Mouse (Mus musculus) C2C12 (cell line): ENCODE results near the gene Angptl6. TPM values are rescaled to one million over a fixed set of nuclear protein-coding genes. Genes with fewer than 3 reads are reported as not detected.

Experiments
- H3K27me3 ChIP-seq: one replicate; pipeline ENCODE4 v1.6.1; 2011; ENCODE audit not compliant: control insufficient read depth, insufficient read depth, insufficient read length
- H3K36me3 ChIP-seq: one replicate; pipeline ENCODE4 v1.6.1; 2011; ENCODE audit not compliant: control insufficient read depth, insufficient read depth
- H3K4me3 ChIP-seq: one replicate; pipeline ENCODE4 v1.5.1; 2011; ENCODE audit warnings: mild to moderate bottlenecking, control low read depth; ENCODE audit not compliant: poor library complexity, insufficient read depth, severe bottlenecking
- H3K79me2 ChIP-seq: one replicate; pipeline ENCODE4 v1.6.1; 2011; ENCODE audit not compliant: control insufficient read depth, insufficient read depth
- H3K79me3 ChIP-seq: one replicate; pipeline ENCODE4 v1.6.1; 2011; ENCODE audit warnings: low read depth, control low read depth
- H3ac ChIP-seq: one replicate; pipeline ENCODE3; 2011; ENCODE audit warnings: low read depth; ENCODE audit not compliant: control insufficient read depth, insufficient read length
- CEBPB ChIP-seq: IDR thresholded peaks from one replicate; pipeline ENCODE4 v1.6.1; 2011; ENCODE audit warnings: low read depth, mild to moderate bottlenecking, control low read depth, moderate library complexity
- CTCF ChIP-seq: IDR thresholded peaks from one replicate; pipeline ENCODE4 v1.5.1; 2011; ENCODE audit not compliant: control insufficient read depth, insufficient read depth, insufficient read length
- FOSL1 ChIP-seq: IDR thresholded peaks from one replicate; pipeline ENCODE4 v1.8.0; 2011; ENCODE audit warnings: mild to moderate bottlenecking, low read length; ENCODE audit not compliant: poor library complexity, insufficient read depth, severe bottlenecking
- MAX ChIP-seq: IDR thresholded peaks from one replicate; pipeline ENCODE4 v1.6.1; 2011; ENCODE audit warnings: mild to moderate bottlenecking, control low read depth
- MYOD1 ChIP-seq: IDR thresholded peaks from one replicate; pipeline ENCODE4 v1.6.1; 2011; ENCODE audit warnings: low read depth; ENCODE audit not compliant: control insufficient read depth, insufficient read length
- MYOG ChIP-seq: IDR thresholded peaks from one replicate; pipeline ENCODE4 v1.6.1; 2011; ENCODE audit not compliant: control insufficient read depth, insufficient read length; ENCODE audit errors: extremely low read depth
- USF1 ChIP-seq: IDR thresholded peaks from one replicate; pipeline ENCODE4 v1.6.1; 2011; ENCODE audit warnings: low read depth, mild to moderate bottlenecking, control low read depth, moderate library complexity
- polyA plus RNA-seq: library from polyadenylated mRNA; unstranded; fragments of >200 nt; fragmentation: generic; extraction: Trizol; gene quantifications from one replicate; pipeline ENCODE4 v1.2.1, GENCODE M21; 2012; ENCODE audit warnings: missing spikeins

Angptl6 gene
- polyA plus RNA-seq, 1 experiment: 0.92 TPM

- H3K36me3 ChIP-seq: peaks cover 52% of the 10 kb centered on the region
- no peaks in the 10 kb centered on the region for H3K27me3 ChIP-seq
- peak overlapping the region; percentile 34 for H3ac ChIP-seq
- peak overlapping the region; percentile 90 for H3K4me3 ChIP-seq
- H3K79me2 ChIP-seq: peaks cover 37% of the 10 kb centered on the region
- H3K79me3 ChIP-seq: peaks cover 22% of the 10 kb centered on the region
- TF ChIP-seq MYOG: no peak
- no peak for TF ChIP-seq MAX
- TF ChIP-seq FOSL1: no peak
- no peak for TF ChIP-seq USF1
- no peak for TF ChIP-seq CTCF
- peak; percentile 70 for TF ChIP-seq MYOD1
Measured at GRCm38 (mm10) chr9:20889185-20890141, 9.9 kb upstream of the Angptl6 start.

- Histone ChIP-seq H3ac (peak overlapping the region; percentile 98), H3K27me3 (no peaks in the 10 kb centered on the region), H3K79me3 (peaks cover 22% of the 10 kb centered on the region), H3K79me2 (peaks cover 37% of the 10 kb centered on the region), H3K36me3 (peaks cover 41% of the 10 kb centered on the region), H3K4me3 (peak overlapping the region; percentile 90)
- TF ChIP-seq MYOD1 (no peak), FOSL1 (no peak), USF1 (no peak), MYOG (no peak), MAX (no peak), CEBPB (no peak), CTCF (no peak)
Measured at GRCm38 (mm10) chr9:20888386-20888765, 8.8 kb upstream of the Angptl6 start.

GRCm38 (mm10) chr9:20887704-20888385 is 8.3 kb upstream of the Angptl6 start, which contains the start of gene Ppan:
Ppan (plus strand) TSS chr9:20888175.
- Histone ChIP-seq H3K27me3 (no peaks in the 10 kb centered on the region), H3K4me3 (peak within 1 kb of the TSS; percentile 90), H3K79me3 (peaks cover 22% of the 10 kb centered on the region), H3ac (peak within 1 kb of the TSS; percentile 98), H3K79me2 (peaks cover 37% of the 10 kb centered on the region), H3K36me3 (peaks cover 37% of the 10 kb centered on the region)
- peak; percentile 91 for TF ChIP-seq MAX
- TF ChIP-seq MYOG: no peak

GRCm38 (mm10) chr9:20887191-20887590 is 7.7 kb upstream of the Angptl6 start:
- H3K4me3 ChIP-seq: no peak overlapping the region
- H3K79me2 ChIP-seq: peaks cover 37% of the 10 kb centered on the region
- no peak for TF ChIP-seq CEBPB
- TF ChIP-seq MYOD1: no peak
- no peak for TF ChIP-seq MYOG
- no peak for TF ChIP-seq CTCF
- no peak for TF ChIP-seq MAX
- no peak for TF ChIP-seq USF1
- TF ChIP-seq FOSL1: no peak

GRCm38 (mm10) chr9:20886563-20886962 is 7.0 kb upstream of the Angptl6 start:
- Histone ChIP-seq H3K27me3 (no peaks in the 10 kb centered on the region), H3ac (no peak overlapping the region), H3K79me2 (peaks cover 37% of the 10 kb centered on the region), H3K79me3 (peaks cover 22% of the 10 kb centered on the region), H3K4me3 (no peak overlapping the region), H3K36me3 (peaks cover 24% of the 10 kb centered on the region)
- TF ChIP-seq FOSL1 (no peak), MAX (no peak), MYOD1 (no peak), USF1 (no peak), MYOG (no peak), CTCF (no peak), CEBPB (no peak)

More at GRCm38 (mm10) chr9:20887191-20887590, 7.7 kb upstream of the Angptl6 start:
- Histone ChIP-seq H3ac (no peak overlapping the region), H3K27me3 (no peaks in the 10 kb centered on the region), H3K36me3 (peaks cover 30% of the 10 kb centered on the region), H3K79me3 (peaks cover 22% of the 10 kb centered on the region)

- TF ChIP-seq MYOG (no peak), CEBPB (no peak), MYOD1 (no peak), CTCF (no peak), MAX (no peak), FOSL1 (no peak), USF1 (no peak)
- Histone ChIP-seq H3K4me3 (peak overlapping the region; percentile 18), H3K27me3 (no peaks in the 10 kb centered on the region), H3K79me2 (no peaks in the 10 kb centered on the region), H3K36me3 (no peaks in the 10 kb centered on the region), H3ac (peak overlapping the region; percentile 22), H3K79me3 (no peaks in the 10 kb centered on the region)
Measured at GRCm38 (mm10) chr9:20878710-20879065, 839 bp downstream of the Angptl6 start.
